Mouse (Mus musculus) ZHBTc4 (cell line): ENCODE measurements at regions not wholly inside any gene's neighbourhood (a gene's known extent, or its start where the extent isn't known, plus 50 kb on each side); places are given as distances from the start of the nearest gene placed in this dataset.

Source experiments
- DNase-seq: peaks from one replicate; pipeline ENCODE4 v3.0.0-alpha.2; 2011; ENCODE audit warnings: low read depth, low spot score

- no peak for DNase-seq
These were observed 115.1 kb upstream of the Taf1b start for GRCm38 (mm10) chr12:24383016-24383415.

- DNase-seq = peak; percentile 48
These were observed 73.2 kb upstream of the Taf1b start for GRCm38 (mm10) chr12:24424958-24425357.
